Mouse (Mus musculus): Measurements from ENCODE around the gene Ssxb9.
"Not testable (repeated sequence)": the region's sequence is repeated elsewhere in the genome, so short reads cannot be mapped to it uniquely, and the experiment has no call there.

Gene Ssxb9

DNA sequence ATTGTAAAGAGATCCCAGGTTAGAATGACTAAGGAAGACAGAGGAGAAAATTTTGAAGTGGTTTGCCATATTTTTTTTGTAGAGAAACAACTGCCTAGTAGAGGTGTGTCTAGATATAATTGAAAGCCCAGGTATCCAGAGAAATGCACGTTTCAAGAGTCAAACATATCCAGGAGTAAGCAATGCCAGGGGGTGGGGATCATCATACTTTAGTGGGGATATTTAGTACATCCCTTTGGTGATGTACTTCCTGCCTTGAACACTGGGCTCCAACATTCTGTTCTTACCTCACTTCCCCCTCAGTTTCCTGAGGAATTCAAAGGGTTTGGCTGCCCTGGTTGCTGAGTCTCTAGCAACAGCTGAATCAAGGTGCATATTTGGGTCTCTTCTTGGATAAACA lies at the start of gene Ssxb9:
Gene Ssxb9 (plus strand): TSS at position 301 of the 400 bp plus-strand sequence.
- not testable (repeated sequence) for DNase-seq (ENCODE audit: low spot score)

DNA sequence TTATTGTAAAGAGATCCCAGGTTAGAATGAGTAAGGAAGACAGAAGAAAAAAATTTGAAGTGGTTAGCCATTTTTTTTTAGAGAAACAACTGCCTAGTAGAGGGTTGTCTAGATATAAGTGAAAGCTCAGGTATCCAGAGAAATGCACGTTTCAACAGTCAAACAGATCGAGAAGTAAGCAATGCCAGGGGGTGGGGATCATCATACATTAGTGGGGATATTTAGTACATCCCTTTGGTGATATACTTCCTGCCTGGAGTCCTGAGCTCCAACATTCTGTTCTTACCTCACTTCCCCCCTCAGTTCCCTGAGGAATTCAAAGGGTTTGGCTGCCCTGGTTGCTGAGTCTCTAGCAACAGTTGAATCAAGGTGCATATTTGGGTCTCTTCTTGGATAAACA lies 39.7 kb upstream of the Ssxb9 start, which contains the start of gene Ssxb10:
Gene Ssxb10 (plus strand): TSS at position 301 of the 400 bp plus-strand sequence.
- DNase-seq (ENCODE audit: low spot score) = no peak

GRCm38 (mm10) chrX:8413005-8413404 lies 46.2 kb downstream of the Ssxb9 start, which contains the start of gene Ssxb1:
Gene Ssxb1 (plus strand): TSS chrX:8413305.
- DNase-seq (ENCODE audit: low spot score) = not testable (repeated sequence)
